Mouse (Mus musculus) liver, embryonic 14.5 days (tissue): ENCODE results near the gene Cnksr3. TPM values are rescaled to one million over a fixed set of nuclear protein-coding genes. Genes with fewer than 3 reads are reported as not detected.

Experiments
- ATAC-seq: fragments of 200-750 bp; cut with Nextera tagmentation; 2 replicates; pipeline ENCODE4 v1.8.0; 2017; ENCODE audit warnings: moderate number of reproducible peaks, mild to moderate bottlenecking, moderate library complexity; ENCODE audit not compliant: insufficient read depth
- DNase-seq, 3 experiments: peaks; one replicate each; pipeline ENCODE4 v3.0.0-alpha.2; 2012 to 2013; ENCODE audit warnings: low read depth in 3 of 3, low spot score in 3 of 3
- H3K27ac ChIP-seq: fragments of 300-500 bp; sonication (generic); 2 replicates; pipeline ENCODE4 v1.5.1; 2014; ENCODE audit warnings: moderate library complexity, mild to moderate bottlenecking, control low read depth, inconsistent platforms
- H3K27me3 ChIP-seq: fragments of 300-500 bp; sonication (generic); 2 replicates; pipeline ENCODE4 v1.6.1; 2014; ENCODE audit warnings: mild to moderate bottlenecking, low read length, moderate library complexity; ENCODE audit not compliant: control insufficient read depth, insufficient read depth
- H3K36me3 ChIP-seq: fragments of 300-500 bp; sonication (generic); replicated peaks from 2 replicates; pipeline ENCODE4 v1.6.1; 2014; ENCODE audit warnings: low read depth; ENCODE audit not compliant: control insufficient read depth, insufficient read depth
- H3K4me1 ChIP-seq, 2 experiments: fragments of 200-500 bp in 1 of 2; fragments of 300-500 bp in 1 of 2; sonication (generic) in 1 of 2; replicated peaks; 2 replicates each; pipeline ENCODE4 v1.6.1; 2012 to 2014; ENCODE audit warnings: antibody characterized with exemption in 1 of 2, inconsistent platforms in 1 of 2, low read length in 1 of 2; ENCODE audit not compliant: control insufficient read depth in 2 of 2, insufficient read depth in 2 of 2
- H3K4me2 ChIP-seq: fragments of 300-500 bp; sonication (generic); 2 replicates; pipeline ENCODE4 v1.6.1; 2014; ENCODE audit warnings: low read depth, mild to moderate bottlenecking, control low read depth, moderate library complexity
- H3K4me3 ChIP-seq, 2 experiments: fragments of 200-500 bp in 1 of 2; fragments of 300-500 bp in 1 of 2; sonication (generic) in 1 of 2; 2 replicates each; pipeline ENCODE4 v1.5.1; 2012 to 2014; ENCODE audit warnings: low read depth in 2 of 2, low read length in 2 of 2, mild to moderate bottlenecking in 2 of 2, control low read depth in 1 of 2, inconsistent platforms in 1 of 2, moderate library complexity in 1 of 2; ENCODE audit not compliant: insufficient read depth in 1 of 2
- H3K9ac ChIP-seq: fragments of 300-500 bp; sonication (generic); replicated peaks from 2 replicates; pipeline ENCODE4 v1.6.1; 2014; ENCODE audit warnings: mild to moderate bottlenecking, control low read depth, moderate library complexity
- H3K9me3 ChIP-seq: fragments of 300-500 bp; sonication (generic); 2 replicates; pipeline ENCODE4 v1.6.1; 2016; ENCODE audit warnings: low read length, mixed read lengths; ENCODE audit not compliant: control insufficient read depth
- CTCF ChIP-seq: IDR thresholded peaks from 2 replicates; pipeline ENCODE4 v1.5.1; 2016; ENCODE audit warnings: antibody characterized with exemption, low read depth, control low read depth
- EP300 ChIP-seq: IDR thresholded peaks from 2 replicates; pipeline ENCODE4 v1.6.1; 2016; ENCODE audit warnings: antibody characterized with exemption, low read depth
- WGBS: fragments of 180-500 bp; shearing (Covaris S2); extraction: QIAGEN DNeasy Blood & Tissue Kit; methylation state at CpG from one replicate; pipeline ENCODE4 v1.1.7; 2014; ENCODE audit not compliant: insufficient replicate concordance; 5-methylcytosine and 5-hydroxymethylcytosine counted together
- polyA plus RNA-seq, 2 experiments: library from polyadenylated mRNA; depleted of rRNA in 1 of 2; stranded (reverse) in 1 of 2; unstranded in 1 of 2; fragments of >200 nt; fragmentation: Nextera tagmentation in 1 of 2; extraction: Ambion mirVana in 1 of 2; gene quantifications; 2 replicates each; pipeline versions ENCODE4 v1.2.1 to v1.2.3; 2012 to 2014

Cnksr3 gene
- polyA plus RNA-seq, 2 experiments: 2.3 to 2.8 TPM

GRCm38 (mm10) chr10:7138049-7138448, 74.0 kb downstream of the Cnksr3 start:
- 79% methylated on average over 12 of the region's 12 CpGs for WGBS
- no peak for TF ChIP-seq CTCF
- TF ChIP-seq EP300: no peak
- no peak overlapping the region for H3K9ac ChIP-seq
- H3K4me1 ChIP-seq: 0 out of 4 replicates have a peak, but pooled peaks cover 0 to 2% of the 10 kb centered on the region in 2 experiments
- H3K36me3 ChIP-seq: no peaks in the 10 kb centered on the region; the same call in 1 of the 2 replicates
- H3K27me3 ChIP-seq: no peaks in the 10 kb centered on the region
- DNase-seq: no peak
- no peak overlapping the region for H3K4me3 ChIP-seq
- H3K9me3 ChIP-seq: no peaks in the 10 kb centered on the region
- ATAC-seq: no peak
- H3K4me2 ChIP-seq: no peak overlapping the region
- H3K27ac ChIP-seq: no peak overlapping the region

GRCm38 (mm10) chr10:7135751-7136150, 76.3 kb downstream of the Cnksr3 start:
- Histone ChIP-seq H3K27ac (no peak overlapping the region), H3K4me2 (no peak overlapping the region), H3K9me3 (no peaks in the 10 kb centered on the region), H3K4me3 (no peak overlapping the region), H3K4me1 (0 out of 4 replicates have a peak, but pooled peaks cover 0 to 2% of the 10 kb centered on the region in 2 experiments), H3K27me3 (no peaks in the 10 kb centered on the region), H3K9ac (no peak overlapping the region), H3K36me3 (no peaks in the 10 kb centered on the region)
- 54% methylated on average over 2 of the region's 2 CpGs for WGBS
- DNase-seq: no peak
- no peak for ATAC-seq
- TF ChIP-seq CTCF (no peak), EP300 (no peak)

GRCm38 (mm10) chr10:7133005-7133404, 79.0 kb downstream of the Cnksr3 start:
- WGBS: 70% methylated on average over 5 of the region's 5 CpGs
- TF ChIP-seq EP300 (no peak), CTCF (no peak)
- Histone ChIP-seq H3K4me3 (no peak overlapping the region), H3K36me3 (no peaks in the 10 kb centered on the region), H3K27me3 (no peaks in the 10 kb centered on the region), H3K27ac (no peak overlapping the region), H3K4me2 (no peak overlapping the region), H3K4me1 (no peaks in the 10 kb centered on the region), H3K9me3 (no peaks in the 10 kb centered on the region), H3K9ac (no peak overlapping the region)
- DNase-seq: no peak
- ATAC-seq: no peak

- H3K9ac ChIP-seq: no peak overlapping the region
- H3K27ac ChIP-seq: no peak overlapping the region
- no peaks in the 10 kb centered on the region for H3K27me3 ChIP-seq
- H3K36me3 ChIP-seq: no peaks in the 10 kb centered on the region
- no peaks in the 10 kb centered on the region for H3K4me1 ChIP-seq
- no peaks in the 10 kb centered on the region for H3K9me3 ChIP-seq
- no peak for DNase-seq
- ATAC-seq: no peak
- TF ChIP-seq EP300 (no peak), CTCF (no peak)
- no peak overlapping the region for H3K4me2 ChIP-seq
- H3K4me3 ChIP-seq: no peak overlapping the region
- 71% methylated on average over 3 of the region's 3 CpGs for WGBS
Observed at GRCm38 (mm10) chr10:7131441-7131840, 80.6 kb downstream of the Cnksr3 start.

GRCm38 (mm10) chr10:7127828-7128227, 84.2 kb downstream of the Cnksr3 start:
- WGBS: 70% methylated on average over 9 of the region's 9 CpGs
- H3K4me3 ChIP-seq: no peak overlapping the region
- H3K27me3 ChIP-seq: no peaks in the 10 kb centered on the region
- no peak overlapping the region for H3K4me2 ChIP-seq
- no peak for TF ChIP-seq EP300
- no peak for TF ChIP-seq CTCF
- no peaks in the 10 kb centered on the region for H3K9me3 ChIP-seq
- no peak for DNase-seq
- H3K4me1 ChIP-seq: no peaks in the 10 kb centered on the region
- H3K9ac ChIP-seq: no peak overlapping the region
- H3K27ac ChIP-seq: no peak overlapping the region
- H3K36me3 ChIP-seq: no peaks in the 10 kb centered on the region
- no peak for ATAC-seq
